Mouse (Mus musculus) CH12.LX (cell line): Measurements from ENCODE around the gene Ackr4.

ENCODE experiments used
- CTCF ChIP-seq, 2 experiments: IDR thresholded peaks in 1 of 2; conservative IDR thresholded peaks in 1 of 2; 2 replicates each; pipeline ENCODE4 v1.5.1; 2011 to 2012; ENCODE audit warnings: low read depth in 2 of 2, low read length in 2 of 2, improper control_type of control experiment in 1 of 2, inconsistent platforms in 1 of 2, mild to moderate bottlenecking in 1 of 2, moderate library complexity in 1 of 2
- HCFC1 ChIP-seq: IDR thresholded peaks from 2 replicates; pipeline ENCODE4 v1.6.1; 2012; ENCODE audit warnings: low read depth, mild to moderate bottlenecking, inconsistent platforms, low read length, improper control_type of control experiment
- JUND ChIP-seq: conservative IDR thresholded peaks from 2 replicates; pipeline ENCODE4 v1.6.1; 2011; ENCODE audit warnings: low read depth, low read length, improper control_type of control experiment
- MAFK ChIP-seq: IDR thresholded peaks from 2 replicates; pipeline ENCODE4 v1.6.1; 2011; ENCODE audit warnings: low read length, improper control_type of control experiment; ENCODE audit not compliant: insufficient replicate concordance
- MXI1 ChIP-seq: IDR thresholded peaks from 2 replicates; pipeline ENCODE4 v1.6.1; 2011; ENCODE audit warnings: mild to moderate bottlenecking, low read depth, low read length, improper control_type of control experiment
- POLR2A ChIP-seq: IDR thresholded peaks from 2 replicates; pipeline ENCODE4 v1.6.1; 2011; ENCODE audit warnings: low read depth, mild to moderate bottlenecking, improper control_type of control experiment, low read length
- TCF12 ChIP-seq: IDR thresholded peaks from 2 replicates; pipeline ENCODE4 v1.6.1; 2014; ENCODE audit warnings: low read depth, mild to moderate bottlenecking, inconsistent platforms, low read length, improper control_type of control experiment
- USF1 ChIP-seq: IDR thresholded peaks from 2 replicates; pipeline ENCODE4 v1.6.1; 2014; ENCODE audit warnings: low read depth, mild to moderate bottlenecking, inconsistent platforms, low read length, improper control_type of control experiment
- ZKSCAN1 ChIP-seq: IDR thresholded peaks from 2 replicates; pipeline ENCODE4 v1.6.1; 2012; ENCODE audit warnings: low read depth, inconsistent platforms, low read length, improper control_type of control experiment, borderline replicate concordance

DNA sequence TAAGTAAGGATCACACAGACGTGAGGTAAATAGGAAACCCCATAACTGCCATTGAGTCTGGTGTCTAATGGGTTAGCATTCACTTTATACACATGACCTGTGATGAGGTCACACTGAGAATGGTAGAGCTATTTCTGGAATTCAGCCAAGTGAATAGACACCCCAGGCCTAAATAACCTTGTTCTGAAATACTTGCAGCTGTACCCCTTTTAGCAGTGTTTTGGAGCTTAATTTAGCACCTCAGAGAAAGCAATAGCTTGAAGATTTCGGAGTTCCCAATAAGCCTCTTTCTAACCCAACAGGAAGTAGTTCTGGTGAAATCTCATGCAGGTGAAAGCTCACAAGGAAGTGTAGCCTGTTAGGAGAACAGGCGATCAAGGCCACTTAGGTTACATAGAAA is at the start of gene Ackr4:
- TF ChIP-seq POLR2A = no peak
- no peak for TF ChIP-seq CTCF (conservative IDR thresholded peaks at IDR 0.05 in 1 of 2, IDR thresholded peaks at IDR 0.05 in 1 of 2; ENCODE audit: low read depth in 2 of 2, low read length in 2 of 2)
- TF ChIP-seq ZKSCAN1 = no peak
- no peak for TF ChIP-seq MXI1
- TF ChIP-seq MAFK = no peak
- no peak for TF ChIP-seq TCF12
- no peak for TF ChIP-seq HCFC1
- TF ChIP-seq USF1 = no peak
- TF ChIP-seq JUND = no peak
